Mouse (Mus musculus) frontal cortex, postnatal 10 days (tissue): ENCODE results near the gene Prss2.
"Not testable (repeated sequence)": the region's sequence is repeated elsewhere in the genome, so short reads cannot be mapped to it uniquely, and the experiment has no call there.

ENCODE experiments used
- DNase-seq, 2 experiments: peaks; one replicate each; pipeline ENCODE4 v3.0.0; 2022; ENCODE audit warnings: low spot score in 2 of 2, mixed read lengths in 1 of 2

Gene Prss2

DNA sequence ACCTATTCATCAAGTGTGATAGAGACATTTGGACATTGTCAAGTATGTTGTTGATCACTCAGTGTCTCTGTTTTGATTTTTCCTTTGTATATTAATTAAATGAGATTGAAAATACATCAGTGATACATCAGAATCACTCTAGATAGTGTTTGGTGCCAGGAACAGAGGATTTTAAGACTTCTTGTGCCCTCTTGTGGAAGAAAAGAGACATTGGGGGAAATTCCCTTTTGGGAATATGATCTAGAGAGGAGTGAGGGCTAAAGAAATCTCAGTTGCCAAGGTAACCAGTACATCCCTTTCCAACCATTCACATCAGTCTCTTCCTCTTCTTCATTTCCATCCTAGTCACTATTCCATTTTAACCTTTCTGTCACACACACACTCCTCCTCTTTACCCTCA lies 34.8 kb downstream of the Prss2 start:
- DNase-seq = no peak

DNA sequence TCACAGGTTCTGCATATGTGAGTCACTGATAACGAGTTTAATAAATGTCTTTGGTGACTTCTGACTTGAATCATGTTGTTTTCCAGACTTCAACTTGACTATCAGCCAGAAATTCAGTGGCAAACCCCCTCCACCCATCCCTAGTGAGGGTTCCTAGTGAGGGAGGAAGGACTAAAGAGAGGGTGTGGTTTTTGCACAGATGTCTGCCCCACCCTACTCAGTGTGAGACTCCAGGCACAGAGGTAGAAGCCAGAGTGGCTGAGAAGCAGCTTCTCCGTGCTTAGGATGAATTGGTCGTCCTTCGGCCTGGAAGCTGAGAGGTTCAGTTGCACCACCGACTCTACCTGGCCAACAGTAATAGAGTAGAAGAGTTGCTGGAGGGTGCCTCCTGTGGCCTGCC lies 35.9 kb downstream of the Prss2 start:
- DNase-seq = no peak

DNA sequence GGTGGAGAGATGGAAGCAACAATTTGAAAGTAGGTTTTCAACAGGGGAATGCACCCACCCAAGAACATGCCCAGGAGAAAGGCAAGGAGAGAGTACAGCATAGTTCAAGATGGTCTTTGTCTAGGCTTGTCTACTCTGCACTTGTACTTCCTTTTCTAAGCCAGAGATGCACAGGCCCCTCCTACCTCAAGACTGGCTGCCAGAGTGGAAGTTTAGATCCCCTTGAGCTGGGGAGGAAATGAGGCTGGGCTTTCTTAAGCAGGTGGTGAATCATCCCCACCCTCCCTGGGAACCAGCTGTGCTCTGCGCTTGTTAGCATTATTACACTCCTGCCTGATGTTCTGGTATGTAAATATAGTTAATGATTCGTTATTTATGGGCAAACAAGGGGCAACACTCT lies 36.7 kb downstream of the Prss2 start:
- no peak for DNase-seq

DNA sequence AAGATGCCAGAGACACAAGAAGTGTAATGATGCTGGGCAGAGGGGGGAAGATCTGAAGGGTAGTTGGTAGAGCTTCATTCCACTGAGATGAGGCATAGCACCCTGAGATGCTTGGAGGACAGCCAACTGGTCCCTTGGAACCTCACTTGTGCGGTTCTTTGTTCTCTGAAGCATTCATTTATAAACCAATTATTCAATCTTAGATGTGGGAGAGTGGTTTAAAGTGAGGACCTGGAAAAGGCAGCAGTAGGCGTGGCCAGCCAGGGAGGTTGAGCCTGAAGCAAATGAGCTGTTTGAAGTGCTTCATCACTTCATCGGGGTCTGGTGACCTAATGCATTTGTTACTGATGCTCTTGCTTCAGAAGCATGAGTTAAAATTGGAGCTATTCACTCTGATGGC lies 37.7 kb downstream of the Prss2 start:
- no peak for DNase-seq

DNA sequence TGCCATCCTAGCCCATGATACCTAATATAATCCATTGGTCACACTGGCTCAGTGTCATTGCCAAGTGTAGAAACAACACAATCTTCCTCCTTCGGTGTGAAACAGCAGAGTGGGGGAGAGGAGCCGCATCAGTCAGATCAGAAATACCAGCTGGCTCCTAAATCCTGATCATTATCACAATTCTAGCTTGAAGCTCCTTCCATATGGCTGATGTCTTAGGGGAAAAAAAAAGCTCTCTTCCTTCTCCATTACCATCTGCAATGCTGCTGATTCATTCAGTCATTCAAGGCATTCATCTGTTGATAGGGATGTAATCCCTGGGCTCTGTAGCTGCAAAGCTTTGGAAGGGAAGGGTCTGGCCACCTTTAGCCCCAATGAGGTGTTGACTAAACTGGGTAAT lies 38.7 kb downstream of the Prss2 start:
- DNase-seq = no peak

DNA sequence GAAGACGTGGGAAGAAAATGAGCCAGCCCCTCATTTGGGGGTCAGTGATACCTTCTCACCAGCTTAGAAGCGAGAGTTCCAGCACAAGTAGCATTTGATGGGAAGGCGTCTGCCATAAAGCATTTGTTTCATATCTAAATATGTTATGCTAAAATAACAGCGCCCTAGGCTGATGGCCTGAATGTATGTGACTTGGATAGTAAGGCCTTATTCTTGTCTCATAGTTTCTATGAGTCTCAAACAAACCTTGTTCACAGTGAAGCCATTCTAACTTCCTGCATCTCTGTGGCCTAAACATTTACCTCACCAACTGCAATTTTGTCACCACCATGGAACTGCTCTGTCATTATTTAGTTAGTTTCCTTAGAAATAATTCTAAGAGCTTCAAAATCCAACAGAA lies 41.0 kb downstream of the Prss2 start:
- DNase-seq = no peak

DNA sequence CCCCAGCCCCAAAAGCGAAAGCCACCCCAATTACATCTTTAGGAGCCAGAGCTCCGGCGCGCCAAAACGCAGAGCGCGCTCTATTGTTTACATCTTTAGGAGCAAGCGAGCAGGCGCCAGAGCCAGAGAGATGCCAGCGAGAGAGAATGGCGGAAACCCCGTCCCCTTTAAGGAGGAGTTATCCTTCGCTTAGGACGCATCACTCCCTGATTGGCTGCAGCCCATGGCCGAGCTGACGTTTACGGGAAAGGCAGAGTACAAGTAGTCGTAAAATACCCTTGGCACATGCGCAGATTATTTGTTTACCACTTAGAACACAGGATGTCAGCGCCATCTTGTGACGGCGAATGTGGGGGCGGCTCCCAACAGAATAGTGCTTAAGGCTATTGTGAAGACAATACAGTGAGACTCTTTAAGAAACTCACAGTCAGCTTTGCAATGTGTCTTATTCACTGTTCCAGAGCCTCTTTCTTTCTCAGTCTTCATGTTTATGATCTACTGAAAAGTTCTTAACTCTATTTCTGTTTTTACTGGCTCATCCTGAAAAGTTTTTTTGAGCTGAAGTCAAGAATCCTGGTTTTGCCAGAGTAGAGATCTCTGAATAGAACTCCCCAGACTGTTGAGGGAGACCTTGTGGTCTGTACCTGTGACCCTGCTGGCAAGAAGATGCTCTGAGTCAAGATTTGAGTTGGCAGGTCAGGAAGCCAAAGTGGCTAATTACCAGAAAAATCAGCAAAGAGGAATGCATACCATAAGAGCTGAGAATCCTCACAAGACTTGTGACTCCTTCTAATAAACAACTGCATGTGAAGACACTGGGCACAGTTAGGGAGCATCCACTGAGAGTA lies 41.7 kb downstream of the Prss2 start:
- DNase-seq = not testable (repeated sequence)

DNA sequence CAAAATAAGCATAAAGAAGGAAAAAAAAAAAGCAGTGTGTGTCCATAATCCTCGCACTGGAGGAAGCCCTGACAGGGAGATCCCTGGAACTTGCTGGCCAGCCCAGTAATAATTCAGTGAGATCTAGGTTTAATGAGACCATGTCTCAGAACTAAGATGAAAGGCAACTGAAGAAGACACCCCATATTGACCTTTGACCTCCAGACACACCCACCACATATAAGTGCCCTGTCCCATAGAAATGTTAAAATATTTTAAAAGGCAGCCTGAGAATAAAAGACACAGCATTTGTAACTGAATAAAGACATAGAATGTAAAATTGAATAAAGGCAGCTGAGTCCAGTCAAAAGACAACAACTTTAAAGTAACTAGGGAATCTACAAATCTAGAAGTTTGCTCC lies 43.7 kb downstream of the Prss2 start:
- no peak for DNase-seq

DNA sequence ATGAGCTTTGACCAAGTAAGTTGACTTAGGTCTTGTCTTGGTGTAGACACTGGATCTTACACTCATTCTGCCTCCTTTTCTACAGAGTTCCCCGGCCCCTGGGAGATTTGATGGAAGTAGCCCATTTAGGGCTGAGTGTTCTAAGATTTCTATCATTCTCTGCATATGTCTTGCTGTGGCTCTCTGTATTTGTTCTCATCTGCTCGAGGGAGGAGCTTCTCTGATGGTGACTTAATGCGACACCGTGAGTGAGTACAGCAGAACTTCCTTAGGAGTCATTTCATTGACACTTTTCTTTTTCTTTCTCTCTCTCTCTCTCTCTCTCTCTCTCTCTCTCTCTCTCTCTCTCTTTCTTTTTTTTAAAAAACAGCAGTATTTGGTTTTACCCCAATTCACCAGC lies 45.4 kb downstream of the Prss2 start:
- DNase-seq = no peak

DNA sequence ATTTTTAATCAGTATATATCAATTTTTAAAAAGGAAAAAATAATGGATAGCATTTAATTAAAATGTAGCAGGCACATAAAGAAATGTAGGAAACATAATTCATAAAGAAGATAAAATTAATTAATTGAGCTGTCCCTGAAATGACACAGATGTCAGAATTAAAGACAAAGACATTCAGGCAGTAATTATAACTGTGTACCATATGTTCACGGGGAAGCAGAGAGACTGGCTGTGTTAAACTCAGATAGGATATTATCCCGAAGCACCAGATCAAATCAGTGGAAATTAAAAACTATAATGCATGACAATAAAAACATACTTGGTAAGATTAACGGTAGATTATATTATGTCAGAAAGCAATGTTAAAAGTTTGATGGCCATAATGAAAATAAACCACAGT lies 47.5 kb downstream of the Prss2 start:
- no peak for DNase-seq
